Mouse (Mus musculus): ENCODE measurements around the gene Unc119b. TPM values are rescaled to one million over a fixed set of nuclear protein-coding genes. Genes with fewer than 3 reads are reported as not detected.
"Not testable (repeated sequence)": the region's sequence is repeated elsewhere in the genome, so short reads cannot be mapped to it uniquely, and the experiment has no call there.

Gene Unc119b
- polyA plus RNA-seq, 1 experiment from 2014 or later, result 64.6 TPM

GRCm38 (mm10) chr5:115117467-115117866, 17.3 kb downstream of the Unc119b start:
- DNase-seq (ENCODE audit: low spot score, missing footprints) (no peak), ATAC-seq (ENCODE audit: low FRiP score) (no peak)
- 94% methylated on average over 13 of the region's 13 CpGs for WGBS
- Histone ChIP-seq H3K4me2 (no peak overlapping the region), H3K4me3 (ENCODE audit: low read depth, low read length) (no peak overlapping the region), H3K9ac (ENCODE audit: low read length) (no peak overlapping the region), H3K27ac (ENCODE audit: low read depth, low read length) (no peak overlapping the region), H3K36me3 (ENCODE audit: control insufficient read depth, insufficient read depth, low read length) (peaks cover 3% of the 10 kb centered on the region), H3K27me3 (ENCODE audit: control insufficient read depth, insufficient read depth, low read length) (no peaks in the 10 kb centered on the region), H3K9me3 (ENCODE audit: control insufficient read depth, low read length) (no peaks in the 10 kb centered on the region), H3K4me1 (ENCODE audit: control insufficient read depth, insufficient read depth, low read length) (peaks cover 2% of the 10 kb centered on the region; the same call in 1 of the 2 replicates)

- no peak overlapping the region for H3K27ac ChIP-seq (ENCODE audit: low read depth, low read length)
- no peak overlapping the region for H3K9ac ChIP-seq (ENCODE audit: low read length)
- H3K27me3 ChIP-seq (ENCODE audit: control insufficient read depth, insufficient read depth, low read length), result no peaks in the 10 kb centered on the region
- no peaks in the 10 kb centered on the region for H3K9me3 ChIP-seq (ENCODE audit: control insufficient read depth, low read length)
- H3K4me1 ChIP-seq (ENCODE audit: control insufficient read depth, insufficient read depth, low read length), result peaks cover 2% of the 10 kb centered on the region; the same call in 1 of the 2 replicates
- no peak overlapping the region for H3K4me3 ChIP-seq (ENCODE audit: low read depth, low read length)
- DNase-seq (ENCODE audit: low spot score, missing footprints) (no peak), ATAC-seq (ENCODE audit: low FRiP score) (no peak)
- peaks cover 3% of the 10 kb centered on the region for H3K36me3 ChIP-seq (ENCODE audit: control insufficient read depth, insufficient read depth, low read length)
- no peak overlapping the region for H3K4me2 ChIP-seq
- WGBS, result 88% methylated on average over 3 of the region's 3 CpGs
Measured at GRCm38 (mm10) chr5:115116426-115116825, 18.3 kb downstream of the Unc119b start.

- ATAC-seq (ENCODE audit: low FRiP score) (no peak), DNase-seq (ENCODE audit: low spot score, missing footprints) (no peak)
- Histone ChIP-seq H3K4me3 (ENCODE audit: low read depth, low read length) (no peak overlapping the region), H3K9me3 (ENCODE audit: control insufficient read depth, low read length) (no peaks in the 10 kb centered on the region), H3K27me3 (ENCODE audit: control insufficient read depth, insufficient read depth, low read length) (no peaks in the 10 kb centered on the region), H3K4me1 (ENCODE audit: control insufficient read depth, insufficient read depth, low read length) (peaks cover 12% of the 10 kb centered on the region), H3K36me3 (ENCODE audit: control insufficient read depth, insufficient read depth, low read length) (peaks cover 5% of the 10 kb centered on the region), H3K4me2 (no peak overlapping the region), H3K27ac (ENCODE audit: low read depth, low read length) (no peak overlapping the region), H3K9ac (ENCODE audit: low read length) (no peak overlapping the region)
- WGBS, result 97% methylated on average over 8 of the region's 8 CpGs
Measured at GRCm38 (mm10) chr5:115114501-115114900, 20.3 kb downstream of the Unc119b start.

- Histone ChIP-seq H3K4me2 (no peak overlapping the region), H3K27ac (ENCODE audit: low read depth, low read length) (no peak overlapping the region), H3K9me3 (ENCODE audit: control insufficient read depth, low read length) (no peaks in the 10 kb centered on the region), H3K4me3 (ENCODE audit: low read depth, low read length) (no peak overlapping the region), H3K4me1 (ENCODE audit: control insufficient read depth, insufficient read depth, low read length) (peaks cover 10% of the 10 kb centered on the region), H3K36me3 (ENCODE audit: control insufficient read depth, insufficient read depth, low read length) (peaks cover 5% of the 10 kb centered on the region), H3K9ac (ENCODE audit: low read length) (no peak overlapping the region), H3K27me3 (ENCODE audit: control insufficient read depth, insufficient read depth, low read length) (no peaks in the 10 kb centered on the region)
- 96% methylated on average over 12 of the region's 12 CpGs for WGBS
- no peak for DNase-seq (ENCODE audit: low spot score, missing footprints)
- no peak for ATAC-seq (ENCODE audit: low FRiP score)
Measured at GRCm38 (mm10) chr5:115113244-115113643, 21.5 kb downstream of the Unc119b start.

GRCm38 (mm10) chr5:115111156-115111555, 23.6 kb downstream of the Unc119b start:
- Histone ChIP-seq H3K27me3 (ENCODE audit: control insufficient read depth, insufficient read depth, low read length) (no peaks in the 10 kb centered on the region), H3K36me3 (ENCODE audit: control insufficient read depth, insufficient read depth, low read length) (peaks cover 2% of the 10 kb centered on the region; the same call in 1 of the 2 replicates), H3K27ac (ENCODE audit: low read depth, low read length) (no peak overlapping the region), H3K4me2 (no peak overlapping the region), H3K9ac (ENCODE audit: low read length) (no peak overlapping the region), H3K4me1 (ENCODE audit: control insufficient read depth, insufficient read depth, low read length) (peaks cover 10% of the 10 kb centered on the region), H3K9me3 (ENCODE audit: control insufficient read depth, low read length) (no peaks in the 10 kb centered on the region), H3K4me3 (ENCODE audit: low read depth, low read length) (no peak overlapping the region)
- WGBS, result 96% methylated on average over 8 of the region's 8 CpGs
- no peak for ATAC-seq (ENCODE audit: low FRiP score)
- DNase-seq (ENCODE audit: low spot score, missing footprints), result no peak

- H3K36me3 ChIP-seq (ENCODE audit: control insufficient read depth, insufficient read depth, low read length); ATAC-seq (ENCODE audit: low FRiP score); H3K9ac ChIP-seq (ENCODE audit: low read length); H3K9me3 ChIP-seq (ENCODE audit: control insufficient read depth, low read length); H3K27me3 ChIP-seq (ENCODE audit: control insufficient read depth, insufficient read depth, low read length); DNase-seq (ENCODE audit: low spot score, missing footprints); H3K4me1 ChIP-seq (ENCODE audit: control insufficient read depth, insufficient read depth, low read length); H3K27ac ChIP-seq (ENCODE audit: low read depth, low read length); H3K4me3 ChIP-seq (ENCODE audit: low read depth, low read length); H3K4me2 ChIP-seq: not testable (repeated sequence)
- 98% methylated on average over 23 of the region's 23 CpGs for WGBS
Measured at GRCm38 (mm10) chr5:115103253-115103652, 31.5 kb downstream of the Unc119b start.

GRCm38 (mm10) chr5:115102231-115102630, 32.5 kb downstream of the Unc119b start:
- H3K9me3 ChIP-seq (ENCODE audit: control insufficient read depth, low read length), result no peaks in the 10 kb centered on the region
- no peak overlapping the region for H3K4me2 ChIP-seq
- H3K27me3 ChIP-seq (ENCODE audit: control insufficient read depth, insufficient read depth, low read length), result no peaks in the 10 kb centered on the region
- H3K27ac ChIP-seq (ENCODE audit: low read depth, low read length), result no peak overlapping the region
- peak; percentile 72 for DNase-seq (ENCODE audit: low spot score, missing footprints)
- H3K4me3 ChIP-seq (ENCODE audit: low read depth, low read length), result no peak overlapping the region
- no peak overlapping the region for H3K9ac ChIP-seq (ENCODE audit: low read length)
- no peaks in the 10 kb centered on the region for H3K4me1 ChIP-seq (ENCODE audit: control insufficient read depth, insufficient read depth, low read length)
- WGBS, result 84% methylated on average over 2 of the region's 2 CpGs
- no peak for ATAC-seq (ENCODE audit: low FRiP score)
- H3K36me3 ChIP-seq (ENCODE audit: control insufficient read depth, insufficient read depth, low read length), result no peaks in the 10 kb centered on the region

GRCm38 (mm10) chr5:115100473-115100872, 34.3 kb downstream of the Unc119b start:
- no peak for ATAC-seq (ENCODE audit: low FRiP score)

GRCm38 (mm10) chr5:115099991-115100390, 34.8 kb downstream of the Unc119b start:
- peaks cover 18% of the 10 kb centered on the region for H3K36me3 ChIP-seq (ENCODE audit: control insufficient read depth, insufficient read depth, low read length)
- H3K27ac ChIP-seq (ENCODE audit: low read depth, low read length), result no peak overlapping the region
- no peaks in the 10 kb centered on the region for H3K27me3 ChIP-seq (ENCODE audit: control insufficient read depth, insufficient read depth, low read length)
- DNase-seq (ENCODE audit: low spot score, missing footprints) (no peak), ATAC-seq (ENCODE audit: low FRiP score) (no peak)
- no peak overlapping the region for H3K4me2 ChIP-seq
- H3K9ac ChIP-seq (ENCODE audit: low read length), result no peak overlapping the region
- H3K4me3 ChIP-seq (ENCODE audit: low read depth, low read length), result no peak overlapping the region
- no peaks in the 10 kb centered on the region for H3K4me1 ChIP-seq (ENCODE audit: control insufficient read depth, insufficient read depth, low read length)
- WGBS, result 92% methylated on average over 9 of the region's 9 CpGs
- H3K9me3 ChIP-seq (ENCODE audit: control insufficient read depth, low read length), result no peaks in the 10 kb centered on the region

More at GRCm38 (mm10) chr5:115100473-115100872, 34.3 kb downstream of the Unc119b start:
- WGBS, result 89% methylated on average over 6 of the region's 6 CpGs
- Histone ChIP-seq H3K9ac (ENCODE audit: low read length) (no peak overlapping the region), H3K9me3 (ENCODE audit: control insufficient read depth, low read length) (no peaks in the 10 kb centered on the region), H3K27ac (ENCODE audit: low read depth, low read length) (no peak overlapping the region), H3K36me3 (ENCODE audit: control insufficient read depth, insufficient read depth, low read length) (peaks cover 14% of the 10 kb centered on the region), H3K4me3 (ENCODE audit: low read depth, low read length) (no peak overlapping the region), H3K4me1 (ENCODE audit: control insufficient read depth, insufficient read depth, low read length) (no peaks in the 10 kb centered on the region), H3K4me2 (no peak overlapping the region), H3K27me3 (ENCODE audit: control insufficient read depth, insufficient read depth, low read length) (no peaks in the 10 kb centered on the region)
- DNase-seq (ENCODE audit: low spot score, missing footprints), result peak; percentile 78
